In genomic region chr5:127610787-127611509, GRCm38 (mm10) we compare ENCODE assay signal across 8 mouse cellular contexts. TPM values are rescaled to one million over a fixed set of nuclear protein-coding genes. Genes with fewer than 3 reads are reported as not detected.
DNase-seq lines count a peak whose midpoint lies in the region; ATAC-seq and TF ChIP-seq lines count a peak whose summit lies in the region.

No protein-coding gene starts in this region.

- H3K4me3 ChIP-seq in stomach, postnatal 0 days (ENCODE audit: low read depth, low read length) = no peak overlapping the region

- H3K9ac ChIP-seq in stomach, postnatal 0 days (ENCODE audit: low read length) = no peak overlapping the region

- H3K4me2 ChIP-seq in stomach, postnatal 0 days (replicated peaks; ENCODE audit: low read depth) = no peak overlapping the region

- ATAC-seq in stomach, postnatal 0 days (ENCODE audit: low FRiP score, low TSS enrichment) = peak; percentile 80
- no peak for ATAC-seq in activated CD4-positive, CD25-positive, alpha-beta regulatory T cell, adult 4 months

- no peaks in the 10 kb centered on the region for H3K9me3 ChIP-seq in stomach, postnatal 0 days (ENCODE audit: control insufficient read depth, low read length)

- H3K36me3 ChIP-seq in stomach, postnatal 0 days (ENCODE audit: control insufficient read depth, insufficient read depth, low read length) = 0 out of 2 replicates have a peak, but pooled peaks cover 7% of the 10 kb centered on the region

- DNase-seq in ovary, postnatal 36 days (ENCODE audit: low spot score) = peak; percentile 22
- DNase-seq in ovary, postnatal 10 days (ENCODE audit: low spot score) = no peak
- DNase-seq in adrenal gland, postnatal 10 days = peak; percentile 71
- DNase-seq in gastrocnemius, postnatal 10 days = peak; percentile 38
- peak; percentile 83 to 92 for DNase-seq in kidney, postnatal 36 days
- peak; percentile 68 for DNase-seq in lung, postnatal 10 days
- DNase-seq in stomach, postnatal 0 days (ENCODE audit: low spot score) = peak; percentile 68

- no peak for TF ChIP-seq EP300 in stomach, postnatal 0 days (optimal IDR thresholded peaks at IDR 0.05)

- H3K4me1 ChIP-seq in stomach, postnatal 0 days (replicated peaks; ENCODE audit: control insufficient read depth, insufficient read depth) = peaks cover 4% of the 10 kb centered on the region

- H3K27ac ChIP-seq in stomach, postnatal 0 days (replicated peaks) = no peak overlapping the region

- TF ChIP-seq CTCF in stomach, postnatal 0 days (IDR thresholded peaks at IDR 0.05; ENCODE audit: low read depth) = no peak

- WGBS in stomach, postnatal 0 days = 52% methylated on average over 6 of the region's 6 CpGs

- no peaks in the 10 kb centered on the region for H3K27me3 ChIP-seq in stomach, postnatal 0 days (ENCODE audit: control insufficient read depth, insufficient read depth, low read length)

RNA-seq across cellular contexts. Expression of gene Glt1d1, which starts 21.1 kb away (rescaled TPM):
- total RNA-seq in adrenal gland, postnatal 10 days (2021) = 1 to 10 TPM; 1.5 to 3.7 TPM
- total RNA-seq in gastrocnemius, postnatal 10 days (2021) = under 1 TPM in 1 of 2 experiments, not detected in 1; 0.31 TPM
- polyA plus RNA-seq in stomach, postnatal 0 days (2015; fragmentation: Nextera tagmentation; extraction: Ambion mirVana) = 0.40 and 0.77 TPM in 2 replicates
- not detected for polyA plus RNA-seq in activated CD4-positive, CD25-positive, alpha-beta regulatory T cell, adult 4 months (2017; shearing (Covaris generic))

RNA-seq across cellular contexts. Expression of gene Slc15a4, which starts 21.7 kb away (rescaled TPM):
- total RNA-seq in adrenal gland, postnatal 10 days (2021) = 10 to 100 TPM; 16.7 to 17.3 TPM
- 10 to 100 TPM in 1 of 2 experiments, 1 to 10 TPM in 1; 7.1 to 12.2 TPM for total RNA-seq in gastrocnemius, postnatal 10 days (2021)
- polyA plus RNA-seq in stomach, postnatal 0 days (2015; fragmentation: Nextera tagmentation; extraction: Ambion mirVana) = 10.6 and 11.0 TPM in 2 replicates
- 1 to 10 TPM; 3.2 to 4.1 TPM for polyA plus RNA-seq in activated CD4-positive, CD25-positive, alpha-beta regulatory T cell, adult 4 months (2017; shearing (Covaris generic))
